Mouse (Mus musculus) ovary, postnatal 10 days (tissue): ENCODE measurements around the gene Rbm4b.
A peak's percentile ranks its signal among the peaks of the same experiment; 100 is the strongest.

ENCODE experiments used
- DNase-seq: peaks from one replicate; pipeline ENCODE4 v3.0.0; 2022; ENCODE audit warnings: low spot score

The Rbm4b gene

DNA sequence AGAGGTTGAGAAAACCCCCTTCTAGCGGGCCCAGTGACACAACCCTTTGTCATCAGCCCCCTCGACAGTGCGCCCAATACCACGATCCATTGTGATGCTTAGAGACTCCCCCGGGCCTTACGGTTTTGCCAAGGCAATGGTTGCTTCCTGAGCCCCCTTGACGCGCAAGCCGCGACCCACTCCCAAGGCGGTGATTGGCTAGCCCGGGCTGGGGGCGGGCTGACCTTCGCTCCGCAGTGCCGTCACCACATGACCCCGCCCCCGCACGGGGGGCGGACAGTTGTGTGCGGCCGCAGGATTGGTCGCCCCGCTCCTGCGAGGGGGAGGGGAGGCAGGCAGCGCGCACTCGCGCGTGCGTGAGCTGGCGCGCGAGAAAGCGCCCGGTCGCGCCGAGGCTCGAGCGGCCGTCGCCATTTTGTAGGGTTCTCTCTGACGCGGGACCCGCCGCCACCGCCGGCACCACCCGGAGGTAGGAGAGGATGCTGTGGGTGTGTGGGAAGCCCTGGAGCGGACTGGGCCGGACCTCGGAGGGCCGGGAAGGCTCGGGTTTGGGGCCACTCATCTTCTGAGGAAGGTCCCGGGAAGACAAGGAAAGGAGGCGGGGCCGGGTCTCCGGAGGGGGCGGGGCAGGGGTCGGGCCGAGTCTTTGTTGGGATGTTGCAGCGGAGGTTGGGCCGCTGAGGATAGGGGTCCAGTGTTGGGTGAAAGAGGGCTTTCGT, at the start of gene Rbm4b:
Gene Rbm4b (plus strand): TSS at position 305 of the 719 bp plus-strand sequence.
- DNase-seq: peak; percentile 87

DNA sequence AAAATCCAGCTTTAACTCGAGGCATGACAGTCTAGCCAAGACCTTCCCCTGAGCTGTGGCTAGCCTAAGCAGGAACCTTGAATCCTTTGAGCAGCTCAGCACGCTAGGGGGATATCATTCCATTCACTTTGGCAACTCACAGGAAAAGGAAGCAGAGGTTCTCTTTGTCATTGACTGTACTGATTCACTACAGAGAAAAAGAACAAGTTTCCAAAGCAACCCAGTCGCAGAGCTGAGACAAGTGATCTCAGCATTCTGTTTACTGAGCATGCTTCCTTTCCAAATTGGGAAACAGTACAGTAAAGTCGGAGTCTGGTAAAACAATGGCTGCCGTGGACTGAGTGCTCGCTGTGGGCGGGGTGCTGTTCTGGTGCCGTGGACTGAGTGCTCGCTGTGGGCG, 47.5 kb upstream of the Rbm4b start:
- DNase-seq: no peak

DNA sequence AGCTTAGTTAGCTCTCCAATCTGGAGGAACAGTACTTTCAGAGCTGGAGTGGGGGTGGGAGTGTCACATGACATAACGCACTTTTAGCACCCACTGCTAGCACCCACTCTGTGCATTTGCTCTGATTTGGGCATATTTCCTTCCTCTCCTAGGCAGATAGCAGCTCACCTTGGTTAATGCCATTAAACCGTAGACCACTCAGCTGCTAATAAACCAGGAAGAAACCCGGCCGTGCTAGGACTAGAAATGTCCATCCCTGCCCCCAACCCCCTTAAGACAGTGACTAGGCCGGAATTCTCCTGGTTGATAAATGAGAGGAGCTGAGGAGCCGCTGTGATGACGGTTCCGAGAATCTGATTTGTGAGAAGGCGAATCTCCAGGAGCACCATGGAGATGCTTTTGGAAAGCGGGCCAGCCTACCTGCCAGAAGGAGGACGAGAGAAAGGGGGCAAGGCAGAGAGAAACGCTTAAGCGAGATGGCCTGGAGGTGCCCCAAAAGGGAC, 45.1 kb upstream of the Rbm4b start, which contains the start of gene Sptbn2:
Gene Sptbn2 (plus strand): TSS at position 70 of the 503 bp plus-strand sequence.
- DNase-seq: no peak

DNA sequence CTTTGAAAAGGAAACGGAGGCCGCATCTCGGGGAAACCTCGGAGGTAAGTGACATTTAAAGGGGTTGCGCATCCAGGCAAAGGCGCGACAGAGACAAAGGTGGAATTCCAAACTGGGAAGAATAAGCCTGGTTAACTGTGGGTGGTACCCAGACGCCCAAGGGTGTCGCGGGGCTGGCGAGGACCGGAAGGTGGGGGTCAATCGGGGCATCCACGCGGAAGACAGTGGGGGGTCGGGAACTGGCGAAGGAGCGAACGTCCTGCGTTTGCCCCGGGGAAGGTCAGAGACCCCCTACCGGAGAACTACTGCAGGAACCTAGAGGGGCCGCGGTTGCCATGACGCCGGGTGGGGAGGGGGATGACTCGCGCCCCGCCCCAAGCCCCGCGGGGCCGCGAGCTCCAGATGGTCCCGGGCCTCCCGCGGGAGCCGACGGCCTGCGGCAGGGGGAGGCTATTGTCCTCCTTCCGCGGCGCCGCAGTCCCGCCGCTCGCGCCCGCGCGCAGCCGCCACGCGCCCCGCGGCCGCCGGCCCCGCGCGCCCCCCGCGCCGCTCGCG, 44.6 kb upstream of the Rbm4b start:
- DNase-seq: no peak

GRCm38 (mm10) chr19:4712156-4712780, 44.0 kb upstream of the Rbm4b start:
- no peak for DNase-seq

DNA sequence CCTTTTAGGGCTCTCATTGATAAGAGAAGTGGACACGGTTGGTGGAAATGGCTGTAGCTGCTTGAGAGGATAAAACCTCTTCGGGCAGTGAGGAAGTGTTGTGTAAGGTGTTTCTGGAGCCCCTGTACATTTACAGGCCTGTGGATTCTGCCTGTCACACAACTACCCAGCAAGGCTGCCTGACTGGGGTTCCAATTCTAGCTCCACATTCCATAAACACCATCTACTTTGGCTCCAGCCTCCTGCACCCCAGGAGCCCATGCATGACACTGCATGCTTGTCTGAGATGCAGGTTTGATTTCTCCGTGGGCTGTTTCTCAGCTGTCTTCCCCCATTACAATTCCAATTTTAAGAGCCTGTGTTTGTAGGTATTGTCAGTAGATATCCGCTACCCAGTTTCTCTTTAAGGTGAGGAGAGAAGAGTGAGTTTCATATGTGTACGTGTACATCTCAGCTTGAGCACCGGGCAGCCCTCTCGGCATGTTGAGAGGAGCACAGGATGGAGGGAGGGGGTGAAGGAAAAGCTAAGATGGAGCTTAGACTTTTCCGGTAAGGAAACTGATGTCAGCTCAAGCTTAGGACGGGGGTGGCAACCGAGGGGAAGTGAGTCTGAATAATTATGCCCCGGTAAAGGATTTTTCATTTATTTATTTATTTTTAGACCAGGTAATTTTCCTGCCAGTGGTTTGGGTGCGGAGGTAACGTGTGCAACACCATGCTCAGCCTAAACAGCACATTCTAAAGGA, 43.3 kb upstream of the Rbm4b start:
- DNase-seq: no peak

GRCm38 (mm10) chr19:4713886-4714285, 42.4 kb upstream of the Rbm4b start:
- DNase-seq: no peak

DNA sequence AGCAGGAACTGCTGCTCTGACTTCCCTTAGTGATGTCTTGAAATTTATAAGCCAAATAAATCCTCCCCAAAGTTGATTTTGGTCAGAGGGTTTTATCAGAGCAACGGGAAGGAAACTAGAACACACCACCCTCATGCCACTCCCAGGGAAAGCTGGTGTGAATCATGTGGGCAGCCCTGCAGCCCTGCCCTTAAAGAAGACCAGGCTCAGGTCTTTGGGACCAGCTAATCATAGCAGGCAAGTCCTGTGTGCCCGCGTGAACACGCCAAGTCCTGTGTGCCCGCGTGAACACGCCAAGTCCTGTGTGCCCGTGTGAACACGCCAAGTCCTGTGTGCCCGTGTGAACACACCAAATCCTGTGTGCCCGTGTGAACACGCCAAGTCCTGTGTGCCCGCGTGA, 39.5 kb upstream of the Rbm4b start:
- DNase-seq: no peak

- no peak for DNase-seq
These were observed 39.0 kb upstream of the Rbm4b start for GRCm38 (mm10) chr19:4717281-4717680.

GRCm38 (mm10) chr19:4718716-4719115, 37.6 kb upstream of the Rbm4b start:
- DNase-seq: no peak

GRCm38 (mm10) chr19:4719351-4719764, 36.9 kb upstream of the Rbm4b start:
- DNase-seq: no peak

GRCm38 (mm10) chr19:4720112-4720511, 36.2 kb upstream of the Rbm4b start:
- DNase-seq: no peak

GRCm38 (mm10) chr19:4720671-4721244, 35.5 kb upstream of the Rbm4b start:
- DNase-seq: no peak

DNA sequence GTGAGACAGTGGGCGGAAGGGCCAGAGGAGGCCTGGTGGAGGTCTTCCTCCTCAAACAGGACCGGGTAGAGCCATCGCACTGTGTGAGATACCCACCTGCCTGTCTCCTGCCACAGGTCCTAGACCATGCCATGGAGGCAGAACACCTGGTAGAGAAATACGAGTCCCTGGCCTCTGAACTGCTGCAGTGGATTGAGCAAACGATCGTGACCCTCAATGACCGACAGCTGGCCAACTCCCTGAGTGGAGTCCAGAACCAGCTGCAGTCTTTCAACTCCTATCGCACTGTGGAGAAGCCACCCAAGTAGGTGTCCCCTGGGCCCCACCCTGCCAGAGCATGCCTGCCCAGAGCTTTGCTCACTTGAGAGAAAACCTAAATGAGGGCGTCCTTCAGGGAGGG, 27.1 kb upstream of the Rbm4b start:
- DNase-seq: no peak

DNA sequence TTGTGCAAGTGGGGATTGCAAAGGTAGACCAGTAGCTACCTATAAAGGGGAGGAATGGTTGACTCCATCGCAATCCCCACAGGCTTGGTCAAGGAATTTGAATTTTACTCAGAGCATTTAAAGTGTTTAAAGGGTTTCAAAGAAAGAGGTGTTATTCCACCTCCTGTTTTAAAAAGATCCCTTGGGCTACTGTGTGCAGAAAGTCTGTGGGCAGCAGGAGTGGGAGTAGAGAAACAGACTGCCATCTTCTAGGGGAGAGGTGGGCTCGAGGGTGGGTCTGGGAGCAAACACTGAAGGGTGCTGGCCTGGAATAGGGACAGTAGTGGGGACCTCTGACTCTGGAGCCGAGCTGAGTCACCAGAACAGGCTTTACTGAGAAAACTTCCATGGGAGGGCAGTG, 23.2 kb upstream of the Rbm4b start:
- DNase-seq: no peak

DNA sequence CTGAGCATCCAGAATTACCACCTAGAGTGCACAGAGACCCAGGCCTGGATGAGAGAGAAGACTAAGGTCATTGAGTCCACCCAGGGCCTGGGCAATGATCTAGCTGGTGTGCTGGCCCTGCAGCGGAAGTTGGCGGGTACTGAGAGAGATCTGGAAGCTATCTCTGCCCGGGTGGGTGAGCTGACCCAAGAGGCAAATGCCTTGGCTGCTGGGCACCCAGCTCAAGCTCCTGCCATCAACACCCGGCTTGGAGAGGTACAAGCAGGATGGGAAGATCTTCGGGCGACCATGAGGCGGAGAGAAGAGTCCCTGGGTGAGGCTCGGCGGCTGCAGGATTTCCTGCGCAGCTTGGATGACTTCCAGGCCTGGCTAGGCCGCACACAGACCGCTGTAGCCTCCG, 18.4 kb upstream of the Rbm4b start:
- DNase-seq: no peak

- DNase-seq: no peak
These were observed 17.2 kb upstream of the Rbm4b start for GRCm38 (mm10) chr19:4739053-4739452.

DNA sequence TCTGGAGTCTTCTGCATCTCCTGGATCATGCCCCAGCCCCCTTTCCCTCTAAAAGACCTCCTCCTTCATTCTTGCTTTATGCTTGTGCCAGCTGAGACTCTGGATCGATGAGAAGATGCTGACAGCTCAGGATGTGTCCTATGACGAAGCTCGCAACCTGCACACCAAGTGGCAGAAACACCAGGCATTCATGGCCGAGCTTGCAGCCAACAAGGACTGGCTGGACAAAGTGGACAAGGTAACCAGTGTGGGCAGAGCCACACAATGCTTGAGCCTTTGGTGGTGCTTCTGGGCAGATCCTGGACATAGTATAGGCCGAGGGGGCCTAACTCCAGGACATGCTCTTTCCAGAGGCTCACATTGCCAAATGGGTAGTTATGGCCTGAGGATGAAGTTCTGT, 16.5 kb upstream of the Rbm4b start:
- DNase-seq: no peak

DNA sequence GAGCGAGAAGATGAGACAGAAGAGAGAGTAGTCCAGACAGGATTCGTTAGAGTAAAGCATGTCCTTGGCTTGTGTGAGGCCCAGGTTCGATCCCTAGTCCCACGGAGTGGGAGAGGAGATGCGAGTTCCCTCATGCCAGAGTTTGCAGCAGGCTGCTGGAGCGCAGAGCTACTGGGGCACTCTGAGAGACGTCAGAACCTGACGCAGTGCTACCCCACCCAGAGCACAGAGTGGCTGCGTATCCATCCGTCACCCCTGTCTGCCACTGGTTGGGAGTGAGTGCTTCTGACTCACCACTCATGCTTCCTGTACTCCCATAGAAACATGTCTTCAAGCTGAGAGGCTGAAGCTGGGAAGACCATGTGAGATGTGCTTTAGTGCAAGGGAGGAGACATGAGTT, 14.8 kb upstream of the Rbm4b start:
- DNase-seq: no peak

GRCm38 (mm10) chr19:4742229-4742628, 14.1 kb upstream of the Rbm4b start:
- DNase-seq: no peak

GRCm38 (mm10) chr19:4743524-4743923, 12.8 kb upstream of the Rbm4b start:
- DNase-seq: no peak

- no peak for DNase-seq
These were observed 12.3 kb upstream of the Rbm4b start for GRCm38 (mm10) chr19:4744026-4744425.
